Mouse (Mus musculus) small intestine, adult 2 months (tissue): ENCODE measurements around the gene Trim67.

ENCODE experiments used
- CTCF ChIP-seq: fragments of 200-500 bp; IDR thresholded peaks from 2 replicates; pipeline ENCODE4 v1.5.1; 2012; ENCODE audit warnings: low read depth, mild to moderate bottlenecking, control low read depth, inconsistent platforms, low read length, moderate library complexity, mixed read lengths; ENCODE audit not compliant: insufficient replicate concordance, insufficient read length; ENCODE audit errors: extremely low read depth
- POLR2A ChIP-seq: fragments of 200-500 bp; IDR thresholded peaks from 2 replicates; pipeline ENCODE4 v1.6.1; 2012; ENCODE audit warnings: low read depth, mild to moderate bottlenecking, control low read depth, inconsistent platforms, low read length, moderate library complexity

DNA sequence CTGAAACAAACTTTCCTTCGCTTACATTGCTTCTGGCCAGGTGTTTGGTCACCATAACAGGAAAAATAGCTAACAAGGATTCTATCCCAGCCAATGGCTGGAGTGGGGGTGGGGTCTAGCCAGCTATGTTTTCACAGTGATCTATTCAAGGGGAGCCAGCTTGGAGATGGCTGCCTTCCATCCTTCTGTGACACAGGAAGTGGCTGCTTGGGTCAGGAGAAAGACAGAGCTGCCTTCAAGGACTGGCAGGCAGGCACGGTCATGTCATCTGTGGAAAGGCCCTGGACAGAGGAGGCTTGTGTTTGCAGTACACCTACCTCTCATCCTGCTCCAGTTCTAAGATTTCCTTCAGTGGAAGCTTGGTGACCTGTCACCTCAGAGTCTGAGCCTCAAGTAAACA lies 20.5 kb upstream of the Trim67 start:
- TF ChIP-seq POLR2A (no peak), CTCF (no peak)
